Mouse (Mus musculus) liver, embryonic 13.5 days (tissue): ENCODE measurements around the gene Ubr3. TPM values are rescaled to one million over a fixed set of nuclear protein-coding genes. Genes with fewer than 3 reads are reported as not detected.

ENCODE experiments used
- ATAC-seq: fragments of 200-750 bp; cut with Nextera tagmentation; 2 replicates; pipeline ENCODE4 v1.8.0; 2017; ENCODE audit warnings: low read depth, mild to moderate bottlenecking, moderate number of reproducible peaks, moderate library complexity
- DNase-seq: peaks from one replicate; pipeline ENCODE4 v3.0.0; 2022
- H3K27ac ChIP-seq: fragments of 300-500 bp; sonication (generic); 2 replicates; pipeline ENCODE4 v1.5.1; 2015; ENCODE audit warnings: moderate library complexity, mild to moderate bottlenecking, inconsistent platforms
- H3K27me3 ChIP-seq: fragments of 300-500 bp; sonication (generic); 2 replicates; pipeline ENCODE4 v1.6.1; 2015; ENCODE audit warnings: mild to moderate bottlenecking, inconsistent platforms
- H3K36me3 ChIP-seq: fragments of 300-500 bp; sonication (generic); 2 replicates; pipeline ENCODE4 v1.6.1; 2015; ENCODE audit warnings: mild to moderate bottlenecking, inconsistent platforms
- H3K4me1 ChIP-seq: fragments of 300-500 bp; sonication (generic); replicated peaks from 2 replicates; pipeline ENCODE4 v1.6.1; 2015; ENCODE audit warnings: inconsistent platforms
- H3K4me2 ChIP-seq: fragments of 300-500 bp; sonication (generic); 2 replicates; pipeline ENCODE4 v1.6.1; 2015; ENCODE audit warnings: inconsistent platforms, mild to moderate bottlenecking, moderate library complexity
- H3K4me3 ChIP-seq: fragments of 300-500 bp; sonication (generic); replicated peaks from 2 replicates; pipeline ENCODE4 v1.5.1; 2015; ENCODE audit warnings: mild to moderate bottlenecking, inconsistent platforms
- H3K9ac ChIP-seq: fragments of 300-500 bp; sonication (generic); 2 replicates; pipeline ENCODE4 v1.6.1; 2015; ENCODE audit warnings: mild to moderate bottlenecking, inconsistent platforms
- H3K9me3 ChIP-seq: fragments of 300-500 bp; sonication (generic); replicated peaks from 2 replicates; pipeline ENCODE4 v1.6.1; 2016; ENCODE audit warnings: inconsistent platforms
- WGBS: fragments of 180-500 bp; shearing (Covaris S2); methylation state at CpG from one replicate; pipeline ENCODE4 v1.1.7; 2015; ENCODE audit not compliant: insufficient replicate concordance; 5-methylcytosine and 5-hydroxymethylcytosine counted together
- polyA plus RNA-seq: library from polyadenylated mRNA; unstranded; fragments of >200 nt; fragmentation: Nextera tagmentation; extraction: Ambion mirVana; gene quantifications from 2 replicates; pipeline ENCODE4 v1.2.1, GENCODE M21; 2015

The Ubr3 gene
- polyA plus RNA-seq, 1 experiment from 2014 or later, result 5.1 TPM

DNA sequence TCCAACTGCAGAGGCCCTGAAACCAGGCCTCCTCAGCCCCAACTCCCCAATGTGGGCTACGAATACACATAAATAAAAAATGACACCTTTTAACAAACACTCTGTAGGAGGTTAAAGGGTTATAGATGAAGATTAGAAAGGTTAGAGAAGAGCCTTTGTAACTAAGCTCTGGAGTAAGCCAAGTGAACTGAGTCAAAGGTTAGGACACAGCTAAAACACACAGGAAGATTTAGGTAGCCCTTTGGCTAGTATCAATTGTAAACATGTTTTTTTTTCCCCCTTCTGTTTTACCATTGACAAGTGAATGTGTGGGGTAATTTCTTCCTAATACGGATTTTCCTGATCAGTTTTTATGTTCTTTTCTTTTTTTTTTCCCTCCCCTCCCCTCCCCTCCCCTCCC lies 15.8 kb downstream of the Ubr3 start:
- H3K4me3 ChIP-seq, result no peak overlapping the region
- 48% methylated on average over 2 of the region's 2 CpGs for WGBS
- no peak overlapping the region for H3K27ac ChIP-seq
- peaks cover 3% of the 10 kb centered on the region; the same call in 1 of the 2 replicates for H3K4me1 ChIP-seq
- H3K4me2 ChIP-seq, result no peak overlapping the region
- no peaks in the 10 kb centered on the region for H3K9me3 ChIP-seq
- ATAC-seq (no peak), DNase-seq (no peak)
- no peaks in the 10 kb centered on the region for H3K27me3 ChIP-seq
- peaks cover 16% of the 10 kb centered on the region for H3K36me3 ChIP-seq
- no peak overlapping the region for H3K9ac ChIP-seq

- no peak for ATAC-seq
- Histone ChIP-seq H3K27ac (no peak overlapping the region), H3K4me1 (peaks cover 3% of the 10 kb centered on the region; the same call in 1 of the 2 replicates), H3K4me3 (no peak overlapping the region), H3K9me3 (no peaks in the 10 kb centered on the region), H3K36me3 (peaks cover 30% of the 10 kb centered on the region), H3K4me2 (no peak overlapping the region), H3K27me3 (no peaks in the 10 kb centered on the region), H3K9ac (no peak overlapping the region)
- 86% methylated on average over 3 of the region's 3 CpGs for WGBS
- no peak for DNase-seq
Measured at GRCm38 (mm10) chr2:69917301-69917700, 20.3 kb downstream of the Ubr3 start.

DNA sequence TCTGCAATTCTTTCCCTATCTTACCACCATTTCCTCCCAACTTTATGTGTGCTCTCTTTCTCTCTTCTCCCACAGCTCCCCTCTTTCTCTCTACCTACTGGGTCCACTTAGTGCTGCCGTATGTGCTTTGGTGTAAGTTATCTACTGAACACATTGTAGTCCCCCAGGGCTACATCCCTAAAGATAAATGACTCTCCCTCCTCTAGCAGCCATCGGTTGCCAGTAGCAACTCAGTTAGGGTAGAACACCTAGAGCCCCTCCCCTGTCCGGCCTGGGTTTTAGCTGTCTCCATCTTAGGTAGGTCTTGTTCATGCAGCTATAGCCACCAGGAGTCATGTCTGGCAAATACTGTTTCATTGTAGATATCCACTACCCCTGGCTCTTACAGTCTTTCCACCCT lies 27.9 kb downstream of the Ubr3 start:
- peak overlapping the region; percentile 25 for H3K4me2 ChIP-seq
- peak overlapping the region; percentile 43; the same call in 1 of the 2 replicates for H3K27ac ChIP-seq
- peaks cover 14% of the 10 kb centered on the region for H3K4me1 ChIP-seq
- no peaks in the 10 kb centered on the region for H3K9me3 ChIP-seq
- peak; percentile 58 for DNase-seq
- WGBS, result 23% methylated on average over 3 of the region's 3 CpGs
- H3K27me3 ChIP-seq, result no peaks in the 10 kb centered on the region
- ATAC-seq, result peak; percentile 99
- peaks cover 28% of the 10 kb centered on the region for H3K36me3 ChIP-seq
- no peak overlapping the region for H3K4me3 ChIP-seq
- H3K9ac ChIP-seq, result 0 out of 2 replicates have a peak overlapping the region, but pooled peaks have one; percentile 37

- H3K27ac ChIP-seq, result no peak overlapping the region
- no peak overlapping the region for H3K4me3 ChIP-seq
- H3K27me3 ChIP-seq, result no peaks in the 10 kb centered on the region
- peak; percentile 52 for ATAC-seq
- peaks cover 24% of the 10 kb centered on the region for H3K4me1 ChIP-seq
- H3K4me2 ChIP-seq, result no peak overlapping the region
- peaks cover 27% of the 10 kb centered on the region for H3K36me3 ChIP-seq
- DNase-seq, result peak; percentile 5
- H3K9ac ChIP-seq, result no peak overlapping the region
- no peaks in the 10 kb centered on the region for H3K9me3 ChIP-seq
- 63% methylated on average over 5 of the region's 5 CpGs for WGBS
Measured at GRCm38 (mm10) chr2:69936331-69936730, 39.3 kb downstream of the Ubr3 start.

- H3K9me3 ChIP-seq, result no peaks in the 10 kb centered on the region
- no peak overlapping the region for H3K4me2 ChIP-seq
- H3K9ac ChIP-seq, result no peak overlapping the region
- no peaks in the 10 kb centered on the region for H3K27me3 ChIP-seq
- DNase-seq (peak; percentile 67), ATAC-seq (peak; percentile 100)
- peak overlapping the region; percentile 74 for H3K27ac ChIP-seq
- no peak overlapping the region for H3K4me3 ChIP-seq
- H3K4me1 ChIP-seq, result peaks cover 24% of the 10 kb centered on the region
- WGBS, result 14% methylated on average over 4 of the region's 4 CpGs
- H3K36me3 ChIP-seq, result peaks cover 28% of the 10 kb centered on the region
Measured at GRCm38 (mm10) chr2:69939226-69939625, 42.2 kb downstream of the Ubr3 start.

DNA sequence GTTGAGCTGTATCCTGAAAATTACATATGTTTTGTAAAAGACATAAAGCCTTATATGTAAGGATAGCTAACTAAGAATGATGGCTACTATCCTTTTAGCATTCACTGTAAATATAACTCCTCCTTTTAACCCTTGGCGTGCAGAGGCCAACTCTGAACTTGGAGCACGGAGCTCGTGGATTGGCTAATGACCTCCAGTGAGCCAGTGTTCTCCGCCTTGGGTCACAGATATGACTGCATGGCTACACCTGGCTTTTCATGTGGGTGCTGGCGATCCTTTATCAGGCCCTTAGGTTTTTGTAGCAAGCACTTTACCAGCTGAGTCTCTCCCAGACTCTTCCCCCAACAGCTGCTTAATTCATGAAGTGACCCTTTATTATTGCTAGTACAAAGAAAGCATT lies 42.6 kb downstream of the Ubr3 start:
- H3K27ac ChIP-seq, result peak overlapping the region; percentile 74
- no peak overlapping the region for H3K9ac ChIP-seq
- H3K4me1 ChIP-seq, result peaks cover 24% of the 10 kb centered on the region
- H3K27me3 ChIP-seq, result no peaks in the 10 kb centered on the region
- DNase-seq (no peak), ATAC-seq (peak; percentile 41)
- WGBS, result 65% methylated on average over 5 of the region's 5 CpGs
- no peaks in the 10 kb centered on the region for H3K9me3 ChIP-seq
- H3K4me3 ChIP-seq, result no peak overlapping the region
- H3K36me3 ChIP-seq, result peaks cover 24% of the 10 kb centered on the region
- H3K4me2 ChIP-seq, result peak overlapping the region; percentile 29

GRCm38 (mm10) chr2:69941391-69942030 lies 44.5 kb downstream of the Ubr3 start:
- Histone ChIP-seq H3K36me3 (peaks cover 15% of the 10 kb centered on the region), H3K27ac (no peak overlapping the region), H3K4me3 (no peak overlapping the region), H3K9ac (no peak overlapping the region), H3K4me1 (peaks cover 20% of the 10 kb centered on the region), H3K4me2 (no peak overlapping the region), H3K9me3 (no peaks in the 10 kb centered on the region), H3K27me3 (no peaks in the 10 kb centered on the region)
- DNase-seq, result no peak
- WGBS, result 86% methylated on average over 4 of the region's 4 CpGs
- ATAC-seq, result no peak

DNA sequence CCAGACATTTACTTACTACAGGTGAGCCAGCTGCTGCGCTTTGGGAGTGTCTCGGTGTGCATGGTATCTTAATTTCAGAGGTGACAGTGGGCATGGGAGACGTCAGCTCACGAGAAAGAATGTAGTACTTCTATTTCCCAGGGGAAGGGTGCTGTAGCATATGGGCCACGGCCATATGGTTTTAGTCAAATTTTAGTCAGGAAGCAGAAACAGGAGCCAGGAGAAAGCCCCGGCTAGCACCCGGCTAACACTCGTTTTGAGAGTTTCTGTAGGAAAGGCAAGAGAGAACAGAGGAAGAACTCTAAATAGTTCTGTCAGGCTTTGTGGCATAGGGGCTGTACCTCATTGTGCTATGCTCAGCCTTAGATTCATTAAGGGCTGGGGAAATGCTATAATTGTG lies 55.8 kb downstream of the Ubr3 start:
- WGBS, result 80% methylated on average over 8 of the region's 8 CpGs
- H3K4me1 ChIP-seq, result no peaks in the 10 kb centered on the region
- no peak overlapping the region; the same call in 1 of the 2 replicates for H3K27ac ChIP-seq
- peaks cover 43% of the 10 kb centered on the region for H3K36me3 ChIP-seq
- ATAC-seq (no peak), DNase-seq (no peak)
- H3K4me2 ChIP-seq, result no peak overlapping the region
- H3K4me3 ChIP-seq, result no peak overlapping the region
- H3K27me3 ChIP-seq, result no peaks in the 10 kb centered on the region
- H3K9ac ChIP-seq, result no peak overlapping the region
- no peaks in the 10 kb centered on the region for H3K9me3 ChIP-seq

- no peak overlapping the region for H3K9ac ChIP-seq
- DNase-seq (no peak), ATAC-seq (no peak)
- peaks cover 32% of the 10 kb centered on the region for H3K36me3 ChIP-seq
- H3K27me3 ChIP-seq, result no peaks in the 10 kb centered on the region
- 24% methylated on average over 2 of the region's 2 CpGs for WGBS
- H3K27ac ChIP-seq, result no peak overlapping the region
- H3K4me1 ChIP-seq, result no peaks in the 10 kb centered on the region
- H3K4me2 ChIP-seq, result no peak overlapping the region
- H3K9me3 ChIP-seq, result no peaks in the 10 kb centered on the region
- H3K4me3 ChIP-seq, result no peak overlapping the region
Measured at GRCm38 (mm10) chr2:69955635-69956034, 58.6 kb downstream of the Ubr3 start.

DNA sequence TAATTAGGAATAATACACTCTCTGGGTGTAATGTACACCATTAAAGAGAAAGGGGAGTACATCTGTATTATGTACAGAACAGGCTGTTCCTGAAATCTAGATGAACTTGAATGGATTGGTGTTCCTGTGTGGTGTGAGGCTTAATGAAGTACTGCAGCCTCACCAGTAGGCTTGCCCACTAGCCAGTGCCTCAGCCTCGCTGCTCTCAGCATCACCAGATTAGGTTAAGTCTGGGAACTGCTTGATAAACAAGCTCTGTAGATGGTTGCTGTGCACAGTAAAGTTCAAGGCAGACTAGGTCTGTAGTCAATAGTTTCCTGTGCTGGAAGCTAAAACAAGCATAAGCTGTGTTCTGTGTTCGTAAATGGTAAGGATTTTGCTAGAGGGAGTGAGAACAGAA lies 60.6 kb downstream of the Ubr3 start:
- H3K27me3 ChIP-seq, result no peaks in the 10 kb centered on the region
- no peak overlapping the region for H3K4me2 ChIP-seq
- H3K36me3 ChIP-seq, result peaks cover 39% of the 10 kb centered on the region
- no peak overlapping the region; the same call in 1 of the 2 replicates for H3K27ac ChIP-seq
- H3K9ac ChIP-seq, result no peak overlapping the region
- DNase-seq (no peak), ATAC-seq (peak; percentile 71)
- no peaks in the 10 kb centered on the region for H3K9me3 ChIP-seq
- no peaks in the 10 kb centered on the region for H3K4me1 ChIP-seq
- WGBS, result 73% methylated on average over 2 of the region's 2 CpGs
- H3K4me3 ChIP-seq, result no peak overlapping the region

GRCm38 (mm10) chr2:69974896-69975295 lies 77.8 kb downstream of the Ubr3 start:
- Histone ChIP-seq H3K27me3 (no peaks in the 10 kb centered on the region), H3K9ac (no peak overlapping the region), H3K27ac (no peak overlapping the region), H3K36me3 (peaks cover 32% of the 10 kb centered on the region), H3K9me3 (no peaks in the 10 kb centered on the region), H3K4me1 (no peaks in the 10 kb centered on the region), H3K4me3 (no peak overlapping the region), H3K4me2 (no peak overlapping the region)
- no peak for DNase-seq
- 89% methylated on average over 2 of the region's 2 CpGs for WGBS
- ATAC-seq, result no peak

DNA sequence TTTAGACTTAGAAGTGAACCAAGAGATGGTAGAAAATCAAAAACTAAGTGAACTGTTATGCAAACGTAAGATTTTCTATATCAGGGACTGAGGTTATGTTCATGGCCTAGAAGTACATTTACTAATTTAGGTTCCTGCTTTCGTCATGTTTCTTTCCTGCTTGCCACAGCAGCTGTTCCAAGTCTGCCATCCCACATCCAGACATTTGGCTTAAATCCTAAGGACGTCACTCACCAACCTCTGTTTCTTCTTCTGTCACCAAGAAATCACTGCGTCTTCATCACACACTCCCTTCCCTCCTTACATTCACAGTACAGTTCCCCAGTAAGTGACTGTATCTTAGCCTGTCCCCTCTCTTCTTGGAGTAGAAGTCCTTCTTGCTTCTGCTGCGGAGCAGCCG lies 92.2 kb downstream of the Ubr3 start:
- no peak overlapping the region for H3K4me2 ChIP-seq
- H3K36me3 ChIP-seq, result peaks cover 34% of the 10 kb centered on the region
- no peaks in the 10 kb centered on the region for H3K4me1 ChIP-seq
- H3K4me3 ChIP-seq, result no peak overlapping the region
- no peaks in the 10 kb centered on the region for H3K9me3 ChIP-seq
- no peak for ATAC-seq
- H3K27ac ChIP-seq, result no peak overlapping the region
- 87% methylated on average over 6 of the region's 6 CpGs for WGBS
- H3K27me3 ChIP-seq, result no peaks in the 10 kb centered on the region
- no peak for DNase-seq
- H3K9ac ChIP-seq, result no peak overlapping the region
